Mouse (Mus musculus) limb, embryonic 14.5 days (tissue): ENCODE results near the gene Ampd1. TPM values are rescaled to one million over a fixed set of nuclear protein-coding genes. Genes with fewer than 3 reads are reported as not detected.

ENCODE experiments used
- ATAC-seq: fragments of 200-750 bp; cut with Nextera tagmentation; 2 replicates; pipeline ENCODE4 v1.8.0; 2017; ENCODE audit warnings: low read depth, moderate number of reproducible peaks, moderate TSS enrichment; ENCODE audit not compliant: low FRiP score
- DNase-seq: peaks from one replicate; pipeline ENCODE4 v3.0.0-alpha.2; 2015; ENCODE audit warnings: low spot score
- H3K27ac ChIP-seq: fragments of 300-500 bp; sonication (generic); replicated peaks from 2 replicates; pipeline ENCODE4 v1.5.1; 2014; ENCODE audit warnings: low read depth, mild to moderate bottlenecking, low read length, moderate library complexity, mixed read lengths
- H3K27me3 ChIP-seq: fragments of 300-500 bp; sonication (generic); 2 replicates; pipeline ENCODE4 v1.6.1; 2014; ENCODE audit warnings: low read length, mixed read lengths; ENCODE audit not compliant: control insufficient read depth, insufficient read depth
- H3K36me3 ChIP-seq: fragments of 300-500 bp; sonication (generic); 2 replicates; pipeline ENCODE4 v1.6.1; 2014; ENCODE audit warnings: mild to moderate bottlenecking, low read length, moderate library complexity, mixed read lengths; ENCODE audit not compliant: control insufficient read depth, insufficient read depth
- H3K4me1 ChIP-seq: fragments of 300-500 bp; sonication (generic); 2 replicates; pipeline ENCODE4 v1.6.1; 2014; ENCODE audit warnings: antibody characterized with exemption, low read length, mixed read lengths; ENCODE audit not compliant: control insufficient read depth, insufficient read depth
- H3K4me2 ChIP-seq: fragments of 300-500 bp; sonication (generic); replicated peaks from 2 replicates; pipeline ENCODE4 v1.6.1; 2014; ENCODE audit warnings: low read depth, mild to moderate bottlenecking, low read length, moderate library complexity; ENCODE audit not compliant: severe bottlenecking
- H3K4me3 ChIP-seq: fragments of 300-500 bp; sonication (generic); replicated peaks from 2 replicates; pipeline ENCODE4 v1.5.1; 2014; ENCODE audit warnings: low read length
- H3K9ac ChIP-seq: fragments of 300-500 bp; sonication (generic); 2 replicates; pipeline ENCODE4 v1.6.1; 2014; ENCODE audit warnings: mild to moderate bottlenecking, low read depth, low read length, moderate library complexity; ENCODE audit not compliant: severe bottlenecking
- H3K9me3 ChIP-seq: fragments of 300-500 bp; sonication (generic); 2 replicates; pipeline ENCODE4 v1.6.1; 2016; ENCODE audit warnings: low read length; ENCODE audit not compliant: control insufficient read depth
- POLR2A ChIP-seq: fragments of 200-500 bp; IDR thresholded peaks from 2 replicates; pipeline ENCODE4 v1.8.0; 2012; ENCODE audit warnings: inconsistent platforms, mild to moderate bottlenecking, moderate library complexity, borderline replicate concordance; ENCODE audit not compliant: insufficient read depth, insufficient read length; ENCODE audit errors: extremely low read depth
- WGBS: fragments of 180-500 bp; shearing (Covaris S2); extraction: QIAGEN DNeasy Blood & Tissue Kit; methylation state at CpG from one replicate; pipeline ENCODE4 v1.1.7; 2014; 5-methylcytosine and 5-hydroxymethylcytosine counted together
- polyA plus RNA-seq, 2 experiments: library from polyadenylated mRNA; depleted of rRNA in 1 of 2; stranded (reverse) in 1 of 2; unstranded in 1 of 2; fragments of >200 nt; fragmentation: Nextera tagmentation in 1 of 2; extraction: Ambion mirVana in 1 of 2; gene quantifications; 2 replicates each; pipeline versions ENCODE4 v1.2.1 to v1.2.3; 2012 to 2014

The Ampd1 gene
- polyA plus RNA-seq, 2 experiments: 8.3 to 15.4 TPM

- Histone ChIP-seq H3K36me3 (no peaks in the 10 kb centered on the region), H3K4me3 (no peak overlapping the region), H3K9me3 (no peaks in the 10 kb centered on the region), H3K9ac (no peak overlapping the region), H3K27ac (no peak overlapping the region), H3K27me3 (no peaks in the 10 kb centered on the region), H3K4me2 (no peak overlapping the region), H3K4me1 (peaks cover 16% of the 10 kb centered on the region)
- 48% methylated on average over 2 of the region's 2 CpGs for WGBS
- ATAC-seq (no peak), DNase-seq (no peak)
- no peak for TF ChIP-seq POLR2A
Observed at GRCm38 (mm10) chr3:103127177-103127576, 53.4 kb downstream of the Ampd1 start.

GRCm38 (mm10) chr3:103127721-103128120 is 53.9 kb downstream of the Ampd1 start:
- TF ChIP-seq POLR2A: no peak
- 0 out of 2 replicates have a peak overlapping the region, but pooled peaks have one; percentile 14 for H3K27ac ChIP-seq
- 75% methylated on average over 5 of the region's 5 CpGs for WGBS
- no peaks in the 10 kb centered on the region for H3K36me3 ChIP-seq
- peaks cover 16% of the 10 kb centered on the region for H3K4me1 ChIP-seq
- DNase-seq: no peak
- H3K9ac ChIP-seq: no peak overlapping the region
- ATAC-seq: no peak
- no peak overlapping the region for H3K4me3 ChIP-seq
- H3K27me3 ChIP-seq: no peaks in the 10 kb centered on the region
- no peaks in the 10 kb centered on the region for H3K9me3 ChIP-seq
- no peak overlapping the region for H3K4me2 ChIP-seq

GRCm38 (mm10) chr3:103128251-103128650 is 54.4 kb downstream of the Ampd1 start:
- peaks cover 16% of the 10 kb centered on the region for H3K4me1 ChIP-seq
- no peak for TF ChIP-seq POLR2A
- WGBS: 38% methylated on average over 4 of the region's 4 CpGs
- DNase-seq (no peak), ATAC-seq (no peak)
- no peak overlapping the region for H3K4me3 ChIP-seq
- H3K27me3 ChIP-seq: no peaks in the 10 kb centered on the region
- H3K27ac ChIP-seq: no peak overlapping the region
- H3K9ac ChIP-seq: no peak overlapping the region
- H3K9me3 ChIP-seq: no peaks in the 10 kb centered on the region
- H3K36me3 ChIP-seq: no peaks in the 10 kb centered on the region
- no peak overlapping the region for H3K4me2 ChIP-seq

GRCm38 (mm10) chr3:103129367-103130159 is 55.7 kb downstream of the Ampd1 start:
- no peak overlapping the region for H3K9ac ChIP-seq
- no peak for TF ChIP-seq POLR2A
- H3K27ac ChIP-seq: peak overlapping the region; percentile 13; the same call in 1 of the 2 replicates
- WGBS: 74% methylated on average over 8 of the region's 8 CpGs
- no peaks in the 10 kb centered on the region for H3K9me3 ChIP-seq
- H3K4me1 ChIP-seq: peaks cover 16% of the 10 kb centered on the region
- no peak for DNase-seq
- ATAC-seq: no peak
- H3K4me2 ChIP-seq: peak overlapping the region; percentile 18; the same call in 1 of the 2 replicates
- no peaks in the 10 kb centered on the region for H3K36me3 ChIP-seq
- H3K4me3 ChIP-seq: no peak overlapping the region
- no peaks in the 10 kb centered on the region for H3K27me3 ChIP-seq

GRCm38 (mm10) chr3:103130236-103130751 is 56.5 kb downstream of the Ampd1 start:
- Histone ChIP-seq H3K4me1 (peaks cover 16% of the 10 kb centered on the region), H3K27ac (peak overlapping the region; percentile 13; the same call in 1 of the 2 replicates), H3K36me3 (no peaks in the 10 kb centered on the region), H3K4me2 (peak overlapping the region; percentile 18; the same call in 1 of the 2 replicates), H3K9ac (no peak overlapping the region), H3K9me3 (no peaks in the 10 kb centered on the region), H3K4me3 (no peak overlapping the region), H3K27me3 (no peaks in the 10 kb centered on the region)
- no peak; the same call in 1 of the 2 replicates for ATAC-seq
- 30% methylated on average over 6 of the region's 6 CpGs for WGBS
- no peak for TF ChIP-seq POLR2A
- peak; percentile 22 for DNase-seq
